ENCODE assay signal across 8 mouse cellular contexts in the genomic region with DNA sequence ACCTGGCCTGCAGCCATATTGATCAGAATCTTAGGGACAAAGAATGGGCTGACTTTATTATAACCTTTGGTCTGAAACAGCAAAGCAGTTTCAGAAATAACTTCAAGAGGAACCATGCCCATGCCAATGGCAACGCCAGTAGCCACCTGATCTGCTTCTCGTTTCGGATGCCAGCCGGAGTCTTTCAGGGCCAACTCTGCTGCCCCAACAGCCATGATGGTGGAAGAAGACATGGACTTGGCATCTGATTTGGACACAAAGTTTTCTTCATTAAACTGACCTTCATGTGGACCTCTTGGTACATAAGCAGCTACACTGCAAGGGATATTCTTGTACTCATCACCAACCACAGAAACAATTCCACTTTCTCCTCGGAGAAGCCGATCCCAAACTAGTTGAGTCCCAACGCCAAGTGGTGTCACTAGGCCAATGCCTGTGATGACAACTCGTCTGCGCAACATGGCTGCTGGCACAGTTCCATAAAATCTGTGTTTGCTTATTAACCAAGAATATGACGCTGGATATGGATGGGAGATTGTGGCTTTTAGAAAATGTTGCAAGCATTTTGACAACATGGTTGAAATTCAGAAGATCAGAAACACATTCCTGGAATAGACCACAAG. TPM values are rescaled to one million over a fixed set of nuclear protein-coding genes. Genes with fewer than 3 reads are reported as not detected.
DNase-seq lines count a peak whose midpoint lies in the region; ATAC-seq and TF ChIP-seq lines count a peak whose summit lies in the region.

No protein-coding gene starts in this region.

- 0 out of 2 replicates have a peak, but pooled peaks have one; percentile 6 for ATAC-seq in intestine, postnatal 0 days
- no peak; the same call in 1 of the 2 replicates for ATAC-seq in midbrain, postnatal 0 days (ENCODE audit: low FRiP score)

- peak; percentile 5 for DNase-seq in embryo, embryonic 10.5 days (ENCODE audit: low spot score)
- no peak for DNase-seq in embryo, embryonic 10 days (ENCODE audit: low spot score)
- peak; percentile 15 for DNase-seq in thymus, postnatal 4 days
- DNase-seq in thymus, postnatal 36 days, result no peak
- no peak for DNase-seq in midbrain, postnatal 0 days (ENCODE audit: low spot score)
- no peak for DNase-seq in embryo, embryonic 11 days
- no peak for DNase-seq in urinary bladder, postnatal 4 days (ENCODE audit: low spot score in 2 of 2)

- H3K27ac ChIP-seq in intestine, postnatal 0 days (ENCODE audit: low read depth, low read length), result peak overlapping the region; percentile 94; the same call in 1 of the 2 replicates
- H3K27ac ChIP-seq in midbrain, postnatal 0 days (ENCODE audit: low read depth, low read length), result no peak overlapping the region

- H3K4me3 ChIP-seq in intestine, postnatal 0 days (ENCODE audit: low read depth, low read length), result no peak overlapping the region
- peak overlapping the region; percentile 55; the same call in 1 of the 2 replicates for H3K4me3 ChIP-seq in midbrain, postnatal 0 days (ENCODE audit: low read depth, low read length)

- peaks cover 11% of the 10 kb centered on the region for H3K4me1 ChIP-seq in intestine, postnatal 0 days (replicated peaks; ENCODE audit: control insufficient read depth, insufficient read depth, low read length)
- H3K4me1 ChIP-seq in midbrain, postnatal 0 days (ENCODE audit: insufficient read depth, low read length), result no peaks in the 10 kb centered on the region; the same call in 1 of the 2 replicates

- TF ChIP-seq CTCF in intestine, postnatal 0 days (IDR thresholded peaks at IDR 0.05; ENCODE audit: low read depth), result no peak
- no peak for TF ChIP-seq CTCF in midbrain, postnatal 0 days (IDR thresholded peaks at IDR 0.05)

- peak overlapping the region; percentile 74 for H3K4me2 ChIP-seq in intestine, postnatal 0 days (replicated peaks; ENCODE audit: low read depth)
- H3K4me2 ChIP-seq in midbrain, postnatal 0 days (ENCODE audit: low read depth, low read length, poor library complexity, severe bottlenecking), result peak overlapping the region; percentile 69

- peak overlapping the region; percentile 62; the same call in 1 of the 2 replicates for H3K9ac ChIP-seq in intestine, postnatal 0 days (ENCODE audit: low read depth, low read length)
- H3K9ac ChIP-seq in midbrain, postnatal 0 days (replicated peaks; ENCODE audit: low read length, poor library complexity, severe bottlenecking), result 0 out of 2 replicates have a peak overlapping the region, but pooled peaks have one; percentile 51

- H3K36me3 ChIP-seq in intestine, postnatal 0 days (ENCODE audit: control insufficient read depth, insufficient read depth), result peaks cover 6% of the 10 kb centered on the region
- H3K36me3 ChIP-seq in midbrain, postnatal 0 days (ENCODE audit: insufficient read depth, low read length), result no peaks in the 10 kb centered on the region

- WGBS in intestine, postnatal 0 days, result 84% methylated on average over 10 of the region's 10 CpGs
- WGBS in midbrain, postnatal 0 days, result 96% methylated on average over 10 of the region's 10 CpGs

- H3K27me3 ChIP-seq in intestine, postnatal 0 days (replicated peaks; ENCODE audit: control insufficient read depth, insufficient read depth, low read length), result no peaks in the 10 kb centered on the region
- H3K27me3 ChIP-seq in midbrain, postnatal 0 days (ENCODE audit: insufficient read depth, low read length), result no peaks in the 10 kb centered on the region

- H3K9me3 ChIP-seq in intestine, postnatal 0 days (ENCODE audit: control insufficient read depth), result no peaks in the 10 kb centered on the region; the same call in 1 of the 2 replicates
- H3K9me3 ChIP-seq in midbrain, postnatal 0 days (ENCODE audit: low read length), result no peaks in the 10 kb centered on the region

RNA-seq across cellular contexts. Expression of a gene that starts 6.8 kb away (rescaled TPM):
- 44.6 and 46.0 TPM in 2 replicates for polyA plus RNA-seq in intestine, postnatal 0 days (2015; fragmentation: Nextera tagmentation; extraction: Ambion mirVana)
- 16.4 and 27.4 TPM in 2 replicates for total RNA-seq in midbrain, postnatal 0 days (2014; rRNA removed)
- 23.7 and 23.8 TPM in 2 replicates for polyA plus RNA-seq in midbrain, postnatal 0 days (2015; fragmentation: Nextera tagmentation; extraction: Ambion mirVana)

RNA-seq across cellular contexts. Expression of a gene that starts 7.3 kb away (rescaled TPM):
- polyA plus RNA-seq in intestine, postnatal 0 days (2015; fragmentation: Nextera tagmentation; extraction: Ambion mirVana), result 3.2 and 3.3 TPM in 2 replicates
- total RNA-seq in midbrain, postnatal 0 days (2014; rRNA removed), result 5.0 and 5.5 TPM in 2 replicates
- 1.3 TPM in 2 replicates for polyA plus RNA-seq in midbrain, postnatal 0 days (2015; fragmentation: Nextera tagmentation; extraction: Ambion mirVana)

Comparison
In these comparisons a context has a peak if more than half of its experiments do, and no peak if none do; other contexts are left out.
1. DNase-seq: peak in embryo, embryonic 10.5 days (single experiment) and thymus, postnatal 4 days (single experiment); none in embryo, embryonic 10 days (single experiment), thymus, postnatal 36 days (0 of 2), midbrain, postnatal 0 days (single experiment), embryo, embryonic 11 days (single experiment) and urinary bladder, postnatal 4 days (0 of 2).